Mouse (Mus musculus): ENCODE measurements around the gene Ssr3. TPM values are rescaled to one million over a fixed set of nuclear protein-coding genes. Genes with fewer than 3 reads are reported as not detected.

The Ssr3 gene
- polyA plus RNA-seq, 1 experiment from 2014 or later: 180 TPM

DNA sequence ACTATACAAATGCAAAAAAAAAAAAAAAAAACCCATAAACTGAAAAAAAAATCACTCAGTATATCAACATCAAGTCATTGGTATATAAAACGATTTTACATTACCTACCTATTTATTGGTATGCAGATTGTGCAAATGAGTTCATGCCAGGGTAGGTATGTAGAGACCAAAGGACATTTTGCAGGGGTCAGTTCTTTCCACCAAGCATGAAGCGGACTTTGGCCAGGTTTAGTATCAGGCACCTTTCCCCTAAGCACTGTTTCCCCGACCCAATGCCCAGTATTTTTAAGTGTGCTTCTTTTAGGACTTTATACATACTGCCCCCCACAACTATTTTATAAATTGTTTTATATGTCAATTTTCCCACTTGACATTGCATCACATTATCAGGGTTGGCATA is 27.3 kb upstream of the Ssr3 start:
- ATAC-seq (no peak), DNase-seq (ENCODE audit: low spot score) (no peak)
- H3K9ac ChIP-seq (replicated peaks; ENCODE audit: low read depth): no peak overlapping the region
- H3K9me3 ChIP-seq (ENCODE audit: low read length): no peaks in the 10 kb centered on the region
- H3K27ac ChIP-seq (ENCODE audit: low read length): no peak overlapping the region
- H3K4me3 ChIP-seq (ENCODE audit: low read depth, low read length): no peak overlapping the region
- no peak overlapping the region for H3K4me2 ChIP-seq (replicated peaks; ENCODE audit: low read depth, low read length)
- no peak for TF ChIP-seq EP300 (IDR thresholded peaks at IDR 0.05)
- TF ChIP-seq CTCF (IDR thresholded peaks at IDR 0.05): no peak
- 83% methylated on average over 3 of the region's 3 CpGs for WGBS
- H3K27me3 ChIP-seq (replicated peaks; ENCODE audit: insufficient read depth, low read length): no peaks in the 10 kb centered on the region
- no peaks in the 10 kb centered on the region for H3K4me1 ChIP-seq (ENCODE audit: insufficient read depth, low read depth, low read length)
- no peaks in the 10 kb centered on the region for H3K36me3 ChIP-seq (ENCODE audit: insufficient read depth, low read length)

DNA sequence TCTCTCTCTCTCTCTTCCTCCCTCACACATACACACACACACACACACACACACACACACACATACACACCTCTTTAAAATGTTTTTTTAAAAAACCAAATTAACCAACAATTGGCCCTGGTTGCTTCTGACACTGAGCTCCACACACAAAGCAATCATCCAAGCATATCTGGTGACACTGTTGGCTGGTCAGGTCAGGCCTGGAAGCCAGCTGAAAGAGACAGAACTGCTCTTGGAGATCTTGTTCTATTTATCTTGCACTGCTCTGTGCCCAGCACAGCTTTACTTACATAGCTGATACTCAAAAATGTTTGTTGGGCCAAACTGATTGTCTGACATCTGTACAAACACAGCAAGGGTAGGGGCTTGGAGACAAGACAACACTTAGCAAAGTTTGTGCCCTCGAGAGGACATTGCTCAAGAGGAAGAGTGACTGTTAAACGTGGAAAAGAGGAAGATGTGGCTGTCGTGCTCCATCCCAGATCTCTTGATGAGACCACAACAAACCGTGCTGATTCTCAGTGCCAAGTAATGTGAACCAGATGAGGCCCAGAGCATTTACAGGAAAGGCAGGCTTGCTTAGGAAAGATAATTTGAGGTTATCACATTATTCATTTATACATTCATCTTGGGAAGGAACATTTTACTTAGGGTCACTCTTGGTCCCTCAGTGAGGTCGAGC is 25.6 kb upstream of the Ssr3 start:
- TF ChIP-seq EP300 (IDR thresholded peaks at IDR 0.05) (no peak), CTCF (IDR thresholded peaks at IDR 0.05) (no peak)
- H3K4me2 ChIP-seq (replicated peaks; ENCODE audit: low read depth, low read length): no peak overlapping the region
- 37% methylated on average over 5 of the region's 5 CpGs for WGBS
- no peak overlapping the region for H3K4me3 ChIP-seq (ENCODE audit: low read depth, low read length)
- H3K9ac ChIP-seq (replicated peaks; ENCODE audit: low read depth): no peak overlapping the region
- no peak for DNase-seq (ENCODE audit: low spot score)
- H3K27me3 ChIP-seq (replicated peaks; ENCODE audit: insufficient read depth, low read length): no peaks in the 10 kb centered on the region
- no peak overlapping the region for H3K27ac ChIP-seq (ENCODE audit: low read length)
- H3K9me3 ChIP-seq (ENCODE audit: low read length): no peaks in the 10 kb centered on the region
- no peaks in the 10 kb centered on the region for H3K36me3 ChIP-seq (ENCODE audit: insufficient read depth, low read length)
- ATAC-seq: no peak
- H3K4me1 ChIP-seq (ENCODE audit: insufficient read depth, low read depth, low read length): no peaks in the 10 kb centered on the region

DNA sequence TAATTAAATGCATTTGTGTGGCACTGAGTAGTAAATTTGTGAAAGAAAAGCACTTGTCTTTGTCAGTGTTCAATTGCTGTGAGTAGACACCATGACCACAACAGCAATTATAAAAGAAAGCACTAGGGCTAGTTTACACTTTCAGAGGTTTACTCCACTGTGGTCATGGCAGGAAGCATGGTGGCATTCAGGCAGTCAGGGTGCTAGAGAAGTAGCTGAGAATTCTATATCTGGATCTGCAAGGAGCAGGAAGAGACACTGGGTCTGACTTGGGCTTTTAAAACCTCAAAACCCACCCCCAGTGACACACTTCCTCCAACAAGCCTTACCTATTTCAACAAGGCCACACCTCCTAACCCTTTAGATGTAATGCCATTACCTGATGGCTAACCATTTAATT is 24.1 kb upstream of the Ssr3 start:
- Histone ChIP-seq H3K9ac (replicated peaks; ENCODE audit: low read depth) (no peak overlapping the region), H3K27ac (ENCODE audit: low read length) (no peak overlapping the region), H3K4me2 (replicated peaks; ENCODE audit: low read depth, low read length) (no peak overlapping the region), H3K36me3 (ENCODE audit: insufficient read depth, low read length) (no peaks in the 10 kb centered on the region), H3K4me1 (ENCODE audit: insufficient read depth, low read depth, low read length) (no peaks in the 10 kb centered on the region), H3K9me3 (ENCODE audit: low read length) (no peaks in the 10 kb centered on the region), H3K27me3 (replicated peaks; ENCODE audit: insufficient read depth, low read length) (no peaks in the 10 kb centered on the region), H3K4me3 (ENCODE audit: low read depth, low read length) (no peak overlapping the region)
- no peak for TF ChIP-seq CTCF (IDR thresholded peaks at IDR 0.05)
- TF ChIP-seq EP300 (IDR thresholded peaks at IDR 0.05): no peak
- ATAC-seq (no peak), DNase-seq (ENCODE audit: low spot score) (no peak)

DNA sequence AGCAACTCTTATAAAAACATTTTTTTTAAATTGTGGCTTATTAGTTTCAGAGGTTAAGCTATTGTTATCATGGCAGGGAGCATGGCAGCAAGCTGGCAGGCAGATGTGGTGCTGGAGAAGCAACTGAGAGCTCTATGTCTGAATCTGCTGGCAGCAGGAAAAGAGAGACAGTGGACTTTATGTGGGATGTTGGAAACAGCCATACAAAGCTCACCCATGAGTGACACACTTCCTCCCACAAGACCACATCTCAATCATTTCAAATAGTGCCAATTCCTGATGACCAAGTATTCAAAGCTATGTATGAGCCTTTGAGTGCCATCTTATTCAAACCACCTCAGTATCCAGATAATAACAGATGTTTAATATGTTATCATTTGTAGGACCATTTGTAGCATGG is 15.5 kb upstream of the Ssr3 start:
- Histone ChIP-seq H3K4me3 (ENCODE audit: low read depth, low read length) (no peak overlapping the region), H3K9me3 (ENCODE audit: low read length) (no peaks in the 10 kb centered on the region), H3K4me1 (ENCODE audit: insufficient read depth, low read depth, low read length) (no peaks in the 10 kb centered on the region), H3K27me3 (replicated peaks; ENCODE audit: insufficient read depth, low read length) (no peaks in the 10 kb centered on the region), H3K4me2 (replicated peaks; ENCODE audit: low read depth, low read length) (no peak overlapping the region), H3K27ac (ENCODE audit: low read length) (no peak overlapping the region), H3K9ac (replicated peaks; ENCODE audit: low read depth) (no peak overlapping the region), H3K36me3 (ENCODE audit: insufficient read depth, low read length) (no peaks in the 10 kb centered on the region)
- no peak for ATAC-seq
- no peak for TF ChIP-seq EP300 (IDR thresholded peaks at IDR 0.05)
- no peak for TF ChIP-seq CTCF (IDR thresholded peaks at IDR 0.05)
- no peak for DNase-seq (ENCODE audit: low spot score)

DNA sequence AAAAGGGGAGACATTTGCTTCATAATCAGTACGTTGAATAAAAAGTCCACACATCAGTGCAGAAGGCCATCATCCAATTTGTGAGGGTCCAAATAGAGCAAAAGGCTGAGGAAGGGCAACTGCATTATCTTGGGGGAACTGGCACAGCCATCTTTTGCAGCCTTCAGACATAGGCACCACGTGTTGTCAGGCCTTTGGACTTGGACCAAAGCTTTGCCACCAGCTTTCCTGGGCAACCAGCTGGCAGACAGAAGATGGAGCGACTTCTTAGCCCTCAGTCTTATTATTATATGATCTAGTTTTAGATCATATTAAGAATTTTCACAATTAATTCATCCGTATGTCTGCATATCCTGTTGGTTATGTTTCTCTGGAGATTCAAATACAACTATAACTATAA is 13.4 kb upstream of the Ssr3 start:
- no peak for TF ChIP-seq EP300 (IDR thresholded peaks at IDR 0.05)
- TF ChIP-seq CTCF (IDR thresholded peaks at IDR 0.05): no peak
- Histone ChIP-seq H3K36me3 (ENCODE audit: insufficient read depth, low read length) (no peaks in the 10 kb centered on the region), H3K4me2 (replicated peaks; ENCODE audit: low read depth, low read length) (no peak overlapping the region), H3K4me3 (ENCODE audit: low read depth, low read length) (no peak overlapping the region), H3K9me3 (ENCODE audit: low read length) (no peaks in the 10 kb centered on the region), H3K9ac (replicated peaks; ENCODE audit: low read depth) (no peak overlapping the region), H3K27me3 (replicated peaks; ENCODE audit: insufficient read depth, low read length) (no peaks in the 10 kb centered on the region), H3K4me1 (ENCODE audit: insufficient read depth, low read depth, low read length) (no peaks in the 10 kb centered on the region), H3K27ac (ENCODE audit: low read length) (no peak overlapping the region)
- ATAC-seq: no peak
- WGBS: 67% methylated on average over 4 of the region's 4 CpGs
- no peak for DNase-seq (ENCODE audit: low spot score)

DNA sequence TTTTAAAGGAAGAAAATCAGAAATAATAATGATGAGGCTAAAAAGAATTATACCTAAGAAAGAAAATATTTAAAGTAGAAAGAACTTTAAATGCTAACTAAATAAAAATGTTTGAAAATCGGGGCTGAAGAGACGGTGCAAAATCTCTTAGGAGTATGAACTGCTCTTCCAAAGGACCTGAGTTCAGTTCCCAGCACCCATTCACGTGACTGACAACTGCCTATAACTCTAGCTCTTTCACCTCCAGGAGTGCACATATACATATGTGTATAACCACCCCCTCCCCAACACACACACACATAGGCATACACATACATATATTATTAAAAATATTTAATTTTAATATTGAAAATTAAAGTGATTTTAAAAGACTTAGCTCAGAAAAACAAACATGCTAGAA is 5.1 kb upstream of the Ssr3 start:
- Histone ChIP-seq H3K27me3 (replicated peaks; ENCODE audit: insufficient read depth, low read length) (no peaks in the 10 kb centered on the region), H3K9me3 (ENCODE audit: low read length) (no peaks in the 10 kb centered on the region), H3K36me3 (ENCODE audit: insufficient read depth, low read length) (no peaks in the 10 kb centered on the region), H3K4me3 (ENCODE audit: low read depth, low read length) (no peak overlapping the region), H3K4me1 (ENCODE audit: insufficient read depth, low read depth, low read length) (no peaks in the 10 kb centered on the region), H3K4me2 (replicated peaks; ENCODE audit: low read depth, low read length) (no peak overlapping the region), H3K9ac (replicated peaks; ENCODE audit: low read depth) (no peak overlapping the region), H3K27ac (ENCODE audit: low read length) (no peak overlapping the region)
- TF ChIP-seq CTCF (IDR thresholded peaks at IDR 0.05) (no peak), EP300 (IDR thresholded peaks at IDR 0.05) (no peak)
- ATAC-seq: no peak
- WGBS: 88% methylated on average over 3 of the region's 3 CpGs
- no peak for DNase-seq (ENCODE audit: low spot score)

All from lung, postnatal 0 days (tissue).